Mouse (Mus musculus) liver, postnatal 0 days (tissue): ENCODE data around the gene Ltbp1.

Experiments used
- CTCF ChIP-seq: sonication (generic); IDR thresholded peaks from 2 replicates; pipeline ENCODE4 v1.5.1; 2016; ENCODE audit warnings: antibody characterized with exemption, low read depth
- EP300 ChIP-seq: IDR thresholded peaks from 2 replicates; pipeline ENCODE4 v1.6.1; 2016; ENCODE audit warnings: antibody characterized with exemption, low read depth, mild to moderate bottlenecking

- TF ChIP-seq EP300 = no peak
- no peak for TF ChIP-seq CTCF
These were observed 10.2 kb downstream of the Ltbp1 start for GRCm38 (mm10) chr17:75015546-75015945.
